In the genomic region with DNA sequence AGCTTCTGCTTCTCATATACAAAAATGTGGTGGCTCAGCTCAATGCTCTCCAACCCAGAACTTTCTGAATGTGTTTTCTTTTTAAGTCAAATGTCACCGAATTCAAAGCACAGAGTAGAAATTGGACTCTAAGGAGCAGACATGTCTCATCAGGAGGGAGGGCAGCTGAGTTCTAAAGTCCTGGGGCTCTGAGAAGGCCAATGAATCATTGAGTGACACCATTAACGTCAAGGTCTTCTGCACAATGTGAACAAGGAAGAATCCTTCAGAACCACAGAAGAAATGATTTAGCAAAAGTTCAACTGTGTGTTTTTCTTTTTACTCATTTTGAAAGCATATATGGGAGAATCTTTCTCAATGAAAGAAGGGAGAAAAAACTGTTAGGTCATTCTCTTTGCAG, we compare ENCODE assay signal across 17 mouse cellular contexts.
"Had no signal": no experiment of that assay in that cellular context is flagged by ENCODE, and none has a peak within 500 bp of the region (broad histone marks: within the 10 kb centered on the region; RNA-seq: fewer than 3 reads in every experiment).

No protein-coding gene starts in this region.

- ATAC-seq: midbrain, embryonic 16.5 days had no signal

- DNase-seq: lung, adult 18-20 months; lung, embryonic 14.5 days; lung, postnatal 10 days; lung, postnatal 4 days; midbrain, embryonic 14.5 days; retina, postnatal 1 day; right cerebral cortex, adult 18-20 months; right cerebral cortex, postnatal 25 days; right cerebral cortex, postnatal 4 days; spleen, adult 18-20 months; thymus, adult 18-20 months; thymus, postnatal 14 days; thymus, postnatal 36 days had no signal

- H3K27me3 ChIP-seq: midbrain, embryonic 12.5 days; neural tube, embryonic 13.5 days; neural tube, embryonic 15.5 days had no signal
